Mouse (Mus musculus) left cerebral cortex, postnatal 14 days (tissue): ENCODE data around the gene Cfap70. TPM values are rescaled to one million over a fixed set of nuclear protein-coding genes. Genes with fewer than 3 reads are reported as not detected.

Experiments
- DNase-seq, 2 experiments: peaks; one replicate each; pipeline ENCODE4 v3.0.0; 2021 to 2022; ENCODE audit warnings: low spot score in 2 of 2, mixed read lengths in 1 of 2
- intact Hi-C: fragments of 180-260 bp; cut with DNase I; formaldehyde crosslinking; loops from one replicate; pipeline ENCODE4 v1.15.1; 2025
- long read RNA-seq, 2 experiments: library from polyadenylated mRNA; stranded (forward); transcript quantifications; one replicate each; pipeline ENCODE4 v2.0.0; 2021
- total RNA-seq, 2 experiments: library from RNA; stranded (reverse); gene quantifications; 2 replicates each; pipeline ENCODE4 v1.2.3; 2021

The Cfap70 gene
- total RNA-seq: 1 to 10 TPM; 2.0 to 3.1 TPM
- long read RNA-seq, experiment 1, partial matches to known transcripts: 1 of 1 reads
- long read RNA-seq, experiment 1, other reads (novel, unspliced or antisense): 0 of 1 reads
- long read RNA-seq, experiment 2, partial matches to known transcripts: 1 of 2 reads
- long read RNA-seq, experiment 2, other reads (novel, unspliced or antisense): 1 of 2 reads

DNA sequence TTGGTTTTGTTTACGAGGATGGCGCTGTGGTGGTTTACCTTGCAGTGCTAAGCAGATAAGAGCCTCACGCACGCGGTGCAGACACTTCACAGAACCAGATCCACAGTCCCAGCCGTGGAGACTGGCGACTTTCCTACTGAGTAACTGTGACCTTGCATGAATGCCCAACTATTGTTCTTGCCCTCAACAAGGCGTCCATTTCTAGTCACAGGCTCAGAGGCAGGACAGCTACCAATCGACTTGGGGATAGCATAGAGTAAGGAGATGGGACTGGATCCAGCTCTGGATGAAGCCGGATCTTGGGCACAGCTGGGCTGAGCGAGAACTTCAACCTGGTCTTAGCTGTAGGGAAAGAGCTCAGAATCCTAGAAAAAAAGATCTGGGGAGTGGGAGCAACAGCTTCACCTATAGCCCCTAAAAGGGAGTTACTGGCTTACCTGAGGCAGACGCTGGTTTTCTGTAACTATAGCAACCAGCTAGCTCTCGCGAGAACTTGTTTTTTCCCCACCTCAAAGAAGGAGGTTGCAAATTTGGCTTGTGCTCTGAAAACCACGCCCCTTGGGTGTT is at the start of gene Cfap70:
Gene Cfap70, minus strand, starts transcription at position 462 of the 567 bp plus-strand sequence.
- intact Hi-C loops: no loop called here
- peak; percentile 64 to 76 for DNase-seq

- intact Hi-C loops: no loop called here
- DNase-seq: no peak
Measured at GRCm38 (mm10) chr14:20499982-20500381, 48.0 kb upstream of the Cfap70 start.

GRCm38 (mm10) chr14:20496603-20497002 is 44.6 kb upstream of the Cfap70 start, which contains the start of gene Mss51:
Mss51 (minus strand) TSS chr14:20496901.
- intact Hi-C loops: no loop called here
- no peak for DNase-seq

GRCm38 (mm10) chr14:20486031-20486430 is 34.0 kb upstream of the Cfap70 start:
- intact Hi-C loops: no loop called here

GRCm38 (mm10) chr14:20482051-20482751 is 30.2 kb upstream of the Cfap70 start:
- DNase-seq: no peak
- intact Hi-C loops: no loop called here

More at GRCm38 (mm10) chr14:20486031-20486430, 34.0 kb upstream of the Cfap70 start:
- DNase-seq: no peak

DNA sequence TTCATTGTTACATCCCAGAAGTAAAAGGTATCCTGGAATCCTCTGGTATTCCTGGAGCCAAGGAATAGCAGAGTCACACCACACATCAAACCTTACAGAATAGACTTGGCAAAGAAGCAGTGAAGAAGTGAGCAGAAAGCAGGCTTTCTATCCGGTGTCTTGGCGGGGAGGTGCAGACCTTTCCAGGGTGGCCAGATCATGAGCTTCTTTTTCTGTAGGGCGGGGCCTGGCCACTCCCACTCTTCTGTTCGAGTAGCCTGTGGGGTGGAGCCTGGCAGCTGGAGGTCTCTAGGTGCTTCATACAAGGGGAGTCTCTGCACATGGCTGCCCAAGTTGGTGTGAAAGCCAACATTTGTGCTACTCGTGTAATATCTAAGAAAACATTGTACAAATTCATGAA is 29.2 kb upstream of the Cfap70 start:
- no peak for DNase-seq
- intact Hi-C loops: no loop called here

DNA sequence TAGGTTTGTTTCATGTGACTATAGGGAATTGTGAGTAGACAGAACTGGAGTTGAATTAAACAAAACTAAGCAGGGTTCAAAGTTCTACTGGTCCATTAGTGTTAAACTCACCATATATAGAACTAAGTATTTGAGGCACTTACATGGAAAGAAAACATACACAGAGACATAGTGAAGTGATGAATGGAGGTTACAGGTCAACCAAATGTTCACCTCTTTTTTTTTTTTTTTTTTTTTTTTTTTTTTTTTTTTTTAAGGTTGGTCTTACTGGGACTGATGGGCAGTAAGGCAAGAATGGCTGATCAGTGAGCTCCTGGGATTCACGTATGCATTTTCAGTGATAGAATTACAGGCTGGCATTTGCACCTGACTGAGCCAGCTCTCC is 28.2 kb upstream of the Cfap70 start:
- intact Hi-C loops: no loop called here
- DNase-seq: no peak

DNA sequence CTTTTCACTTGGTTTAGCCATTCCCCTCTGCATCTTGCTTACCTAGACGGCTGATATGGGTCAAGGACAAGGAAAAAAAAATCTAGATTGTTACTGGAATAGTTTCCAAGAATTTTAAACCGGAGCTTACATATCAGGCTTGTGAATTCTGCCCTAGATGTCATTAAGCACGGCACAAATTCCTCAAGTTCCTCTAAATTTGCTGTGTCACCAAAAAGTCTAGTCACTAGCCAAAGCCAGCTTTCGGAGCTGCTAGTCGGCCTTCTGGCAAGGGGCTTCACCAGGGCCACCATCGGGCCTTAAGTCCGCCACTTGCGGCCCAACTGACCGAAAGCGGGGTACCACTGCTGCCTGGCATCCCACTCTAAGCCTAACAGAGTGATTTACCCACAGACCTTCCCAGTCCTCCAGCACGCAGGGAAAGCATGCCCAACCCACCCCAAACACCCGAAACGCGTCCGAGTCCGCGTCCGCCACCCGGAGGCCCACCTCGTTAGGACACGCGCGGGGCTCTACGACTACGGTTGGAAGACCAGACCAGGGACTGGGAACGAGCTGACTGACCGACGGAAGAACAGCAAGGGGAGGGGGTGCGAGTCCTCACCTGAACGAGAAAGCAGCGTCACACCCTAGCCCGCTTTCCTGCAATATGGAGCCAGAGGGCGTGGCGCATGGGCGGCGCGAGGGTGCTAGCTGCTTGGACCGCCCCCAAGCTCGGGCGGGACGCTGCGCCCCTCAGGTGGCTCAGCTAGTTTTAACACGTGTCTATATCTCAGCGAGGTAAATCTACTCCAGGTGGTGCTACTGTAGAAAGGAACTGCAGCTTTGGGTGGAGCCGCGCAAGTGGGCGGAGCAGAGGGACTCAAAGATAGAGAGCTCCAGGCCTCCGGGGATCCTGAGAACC is 27.5 kb upstream of the Cfap70 start, which contains the start of gene Anxa7:
Gene Anxa7, minus strand, starts transcription at position 843 of the 904 bp plus-strand sequence.
- peak; percentile 34 to 69 for DNase-seq
- intact Hi-C loops: loop anchor here (5.0 kb wide), 1 partner anchor 68 kb away; the partner anchor contains the start of gene Ppp3cb

DNA sequence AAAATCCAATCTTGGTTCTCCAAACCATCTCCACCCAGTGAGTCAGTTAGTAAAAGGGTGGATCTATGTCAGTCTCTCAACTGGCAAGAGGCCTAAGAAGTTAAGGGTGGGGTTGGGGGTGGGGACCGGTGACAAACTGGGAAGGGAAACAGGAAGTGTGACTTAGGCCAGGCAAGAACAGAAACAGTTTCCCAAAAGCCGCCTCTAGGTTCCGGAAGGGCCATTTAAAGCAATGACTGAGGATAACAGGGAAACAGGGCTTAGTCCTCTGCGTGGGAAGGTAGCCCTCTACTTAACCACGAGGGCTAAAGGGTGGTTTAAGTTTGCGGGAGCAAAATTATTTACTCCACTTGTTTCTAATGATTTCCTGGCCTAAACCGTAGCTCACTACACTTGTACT is 26.8 kb upstream of the Cfap70 start:
- intact Hi-C loops: loop anchor here (5.0 kb wide), 1 partner anchor 68 kb away; the partner anchor contains the start of gene Ppp3cb
- DNase-seq: no peak

DNA sequence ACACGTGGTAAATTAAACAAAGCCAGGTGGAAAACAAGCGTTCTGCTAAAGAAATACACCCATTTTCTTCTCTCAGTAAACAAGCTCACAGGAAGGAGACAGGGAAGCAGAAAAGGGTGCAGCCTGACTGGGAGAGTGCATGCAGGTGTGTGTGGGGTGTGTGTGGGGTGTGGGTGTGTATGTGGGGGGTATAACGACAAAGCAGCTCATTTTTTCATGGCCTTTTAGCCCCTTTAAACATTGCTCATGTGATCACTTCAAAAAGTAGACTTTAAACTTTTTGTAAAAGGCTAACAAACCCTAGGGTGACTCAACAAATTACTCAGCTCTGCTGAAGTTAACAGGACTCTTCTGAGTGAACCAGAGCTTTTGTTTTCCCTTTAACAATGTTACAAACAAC is 26.4 kb upstream of the Cfap70 start:
- no peak for DNase-seq
- intact Hi-C loops: loop anchor here (5.0 kb wide), 1 partner anchor 69 kb away; the partner anchor contains the start of gene Ppp3cb

DNA sequence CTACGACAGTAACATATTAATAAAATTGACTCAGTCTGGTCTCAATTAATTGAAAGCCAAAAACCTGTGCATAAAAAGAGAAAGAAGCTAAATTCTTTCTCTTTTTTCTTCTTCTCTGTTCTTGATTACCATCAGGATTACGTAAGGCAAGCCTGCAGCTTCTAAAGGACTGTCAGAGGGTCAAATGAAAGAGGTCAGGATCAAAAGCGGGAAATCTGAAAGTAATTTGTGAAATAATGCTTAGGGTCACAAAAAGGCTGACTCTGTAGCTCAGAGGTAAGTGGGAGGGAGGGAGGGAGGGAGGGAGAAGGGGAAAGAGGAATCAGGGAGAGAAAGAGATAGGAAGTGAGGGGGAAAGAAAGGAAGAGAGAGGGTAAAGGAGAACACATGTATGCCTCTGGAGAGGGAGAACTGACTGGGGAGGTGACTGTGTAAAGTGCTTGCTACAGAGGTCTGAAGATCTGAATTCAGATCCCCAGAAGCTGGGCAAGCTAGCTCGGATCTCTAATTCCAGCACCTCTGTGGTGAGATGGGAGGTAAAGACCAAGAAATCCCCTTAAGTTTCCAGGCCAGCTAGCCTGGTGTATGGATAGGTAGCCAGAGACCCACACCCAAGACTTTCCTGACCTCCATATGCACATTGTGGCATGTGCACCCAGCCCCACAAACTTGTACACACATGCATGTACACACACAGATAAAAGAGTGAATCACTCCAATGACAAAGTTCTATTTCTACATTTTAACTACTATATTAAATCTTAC is 25.4 kb upstream of the Cfap70 start:
- intact Hi-C loops: loop anchor here (5.0 kb wide), 1 partner anchor 70 kb away; the partner anchor contains the start of gene Ppp3cb

DNA sequence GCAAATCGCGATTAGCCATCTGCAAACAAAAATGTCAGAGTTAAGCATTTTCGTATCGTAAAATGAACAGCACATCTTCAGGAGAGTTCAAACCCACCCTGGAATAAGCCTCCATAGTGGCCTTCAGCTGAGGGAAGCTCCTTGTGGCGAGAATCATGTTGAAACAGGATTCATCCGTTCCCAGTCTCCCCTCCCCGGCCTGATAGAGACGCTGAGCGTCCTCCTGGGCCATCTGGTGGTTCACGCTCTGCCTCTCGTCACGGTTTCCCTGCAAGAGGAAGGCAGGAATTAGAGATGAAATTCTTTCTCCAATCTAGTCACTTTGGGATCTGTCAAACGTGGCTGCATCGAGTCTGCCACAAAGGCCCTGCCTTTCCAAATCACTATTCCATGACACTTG is 8.2 kb upstream of the Cfap70 start:
- peak in 1 of 2 experiments; percentile 25 for DNase-seq

More for the DNA sequence above, 25.4 kb upstream of the Cfap70 start:
- no peak for DNase-seq

GRCm38 (mm10) chr14:20458378-20458777 is 6.4 kb upstream of the Cfap70 start:
- intact Hi-C loops: no loop called here
- DNase-seq: no peak

More for the DNA sequence above, 8.2 kb upstream of the Cfap70 start:
- intact Hi-C loops: no loop called here

GRCm38 (mm10) chr14:20452929-20453328 is 903 bp upstream of the Cfap70 start:
- no peak for DNase-seq
- intact Hi-C loops: no loop called here

DNA sequence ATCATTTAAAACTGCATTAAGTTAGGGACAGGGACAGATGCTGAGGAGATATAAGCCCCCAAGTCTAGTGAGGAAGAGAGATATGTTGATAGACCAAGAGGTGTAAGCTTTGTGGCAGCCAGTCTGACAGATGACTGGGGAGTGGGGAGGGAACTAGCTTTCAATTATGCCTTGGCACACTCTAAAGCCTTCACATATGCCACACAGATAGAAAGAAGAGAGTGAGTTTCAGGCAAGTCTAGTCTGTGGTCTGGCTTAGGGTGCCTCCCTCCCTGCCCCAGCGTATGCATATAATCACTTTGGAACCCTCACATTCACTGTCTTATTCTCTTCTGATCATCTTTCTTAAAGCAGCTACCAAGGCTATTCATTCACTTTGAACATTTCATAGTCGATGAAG is 724 bp downstream of the Cfap70 start:
- DNase-seq: peak in 1 of 2 experiments; percentile 12
- intact Hi-C loops: no loop called here

DNA sequence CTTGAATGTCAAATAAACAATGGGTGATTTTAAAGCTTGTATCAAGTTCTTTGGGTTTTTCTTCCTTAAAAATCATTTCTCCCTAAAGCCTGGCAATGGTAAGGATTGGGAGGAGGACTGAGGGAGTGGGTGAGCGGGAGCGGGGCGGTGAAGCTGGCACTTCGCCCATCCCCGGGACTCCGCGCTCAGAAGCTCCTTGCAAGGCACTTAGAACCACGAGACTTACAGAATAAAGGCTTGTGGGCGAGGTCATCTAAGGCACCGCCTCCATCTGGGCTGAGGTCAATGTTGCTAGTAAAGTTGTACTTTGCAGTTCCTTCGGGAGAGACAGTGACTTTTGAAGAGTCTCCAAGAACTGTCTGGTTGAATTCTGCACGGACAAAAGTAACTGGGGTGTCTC is 4.8 kb downstream of the Cfap70 start:
- peak; percentile 18 to 48 for DNase-seq

DNA sequence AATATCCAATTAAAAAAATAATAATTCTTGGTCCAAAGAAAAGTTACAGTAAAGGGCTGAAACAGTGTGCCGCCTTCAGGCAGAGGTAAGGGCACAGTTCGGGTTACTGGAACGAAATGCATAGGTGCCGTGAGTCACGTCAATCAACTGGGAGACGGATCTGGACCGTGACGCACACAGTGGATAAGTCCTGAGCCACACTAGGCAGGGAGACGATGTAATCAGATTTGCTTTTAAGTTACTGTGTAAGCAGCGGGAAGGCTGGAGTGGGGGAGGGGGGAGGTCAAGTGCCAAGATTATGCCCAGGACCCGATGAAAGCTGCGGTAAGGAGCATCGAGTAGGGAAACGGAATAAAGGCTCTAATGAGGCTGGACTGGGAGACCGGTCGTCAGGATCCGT is 9.8 kb downstream of the Cfap70 start:
- intact Hi-C loops: no loop called here
- DNase-seq: no peak

More for the DNA sequence above, 4.8 kb downstream of the Cfap70 start:
- intact Hi-C loops: no loop called here

DNA sequence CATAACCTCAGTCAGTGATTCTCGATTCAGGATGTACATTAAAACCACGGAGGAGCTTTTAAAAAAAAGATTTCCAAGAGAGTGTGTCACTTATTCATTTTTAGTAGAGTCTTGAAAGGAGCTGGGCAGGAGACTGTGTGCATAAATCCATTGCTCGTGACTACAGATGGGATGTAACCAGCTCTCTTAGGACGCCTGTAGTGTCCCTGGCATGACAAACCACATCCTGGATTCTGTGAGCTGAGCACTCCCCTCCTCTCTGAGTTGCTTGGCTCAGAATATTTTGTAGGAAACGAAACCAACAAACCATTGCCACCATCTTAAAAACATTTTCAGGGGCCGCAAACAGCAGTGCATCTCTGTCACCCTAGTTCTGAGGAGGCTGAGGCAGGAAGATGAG is 15.1 kb downstream of the Cfap70 start:
- peak in 1 of 2 experiments; percentile 26 for DNase-seq
- intact Hi-C loops: no loop called here

GRCm38 (mm10) chr14:20432420-20432819 is 19.6 kb downstream of the Cfap70 start:
- no peak for DNase-seq
- intact Hi-C loops: no loop called here
